Mouse (Mus musculus): ENCODE measurements around the gene Acvr1b.
A peak's percentile ranks its signal among the peaks of the same experiment; 100 is the strongest.

The Acvr1b gene

DNA sequence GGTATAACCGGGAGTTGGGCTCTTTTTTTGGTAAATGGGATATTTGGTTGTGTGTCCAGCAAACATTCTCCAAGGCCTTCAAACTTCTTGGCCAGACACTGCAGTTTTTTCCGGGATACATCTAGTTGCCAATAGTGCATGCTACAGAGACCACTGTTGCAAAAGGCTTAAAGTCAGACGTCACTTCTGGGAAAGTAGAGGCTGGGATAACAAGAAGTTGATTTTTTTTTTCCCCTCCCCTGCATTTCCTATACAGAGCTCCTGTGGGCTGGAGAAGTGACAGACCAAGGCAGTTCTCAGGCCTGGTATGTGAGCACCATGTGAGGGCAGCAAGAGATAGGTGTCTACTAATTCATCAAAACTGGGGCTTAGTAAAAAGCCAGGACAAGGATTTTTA, 2.4 kb downstream of the Acvr1b start:
- DNase-seq: no peak

DNA sequence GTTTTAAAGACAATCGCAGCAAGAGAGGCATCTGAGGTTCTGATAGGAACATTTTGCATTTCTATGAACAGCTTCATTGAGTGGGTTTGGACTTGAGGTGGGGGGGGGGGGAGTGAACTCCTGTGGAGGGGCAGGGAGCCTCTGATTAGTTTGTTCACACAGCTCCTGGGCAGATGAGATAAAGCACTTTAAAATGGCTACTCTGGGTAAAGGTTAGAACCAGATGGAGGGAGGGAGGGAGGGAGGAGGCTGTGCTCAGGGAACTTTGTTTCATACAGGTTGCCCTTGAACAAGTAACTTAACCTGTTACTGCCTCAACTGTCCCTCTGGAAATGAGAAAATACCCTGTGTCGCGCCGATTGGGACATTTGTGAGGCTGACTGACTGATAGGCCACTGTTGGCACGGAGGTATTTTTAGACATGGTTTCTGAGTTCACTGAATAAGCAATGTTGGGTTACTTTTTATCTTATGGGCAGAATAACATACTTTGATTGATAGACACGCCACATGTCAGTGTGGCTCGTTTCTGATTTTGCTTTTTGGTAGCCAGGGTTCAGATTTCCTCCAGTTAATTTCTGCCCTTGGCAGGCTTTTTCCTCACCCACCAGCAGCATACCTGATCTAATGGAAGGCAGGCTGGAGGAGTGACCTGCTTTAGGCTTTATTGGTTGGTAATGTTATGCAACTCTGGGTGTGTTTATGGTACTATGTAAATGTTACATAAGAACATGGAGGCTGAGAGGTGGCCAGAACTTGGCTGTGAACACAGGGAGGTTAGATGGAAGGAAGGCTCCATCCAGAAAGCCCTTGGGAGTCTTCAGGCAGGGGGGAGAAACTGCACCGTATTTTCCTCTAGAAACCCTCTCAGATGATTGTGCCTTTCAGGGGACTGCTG, 3.2 kb downstream of the Acvr1b start:
- DNase-seq: no peak

DNA sequence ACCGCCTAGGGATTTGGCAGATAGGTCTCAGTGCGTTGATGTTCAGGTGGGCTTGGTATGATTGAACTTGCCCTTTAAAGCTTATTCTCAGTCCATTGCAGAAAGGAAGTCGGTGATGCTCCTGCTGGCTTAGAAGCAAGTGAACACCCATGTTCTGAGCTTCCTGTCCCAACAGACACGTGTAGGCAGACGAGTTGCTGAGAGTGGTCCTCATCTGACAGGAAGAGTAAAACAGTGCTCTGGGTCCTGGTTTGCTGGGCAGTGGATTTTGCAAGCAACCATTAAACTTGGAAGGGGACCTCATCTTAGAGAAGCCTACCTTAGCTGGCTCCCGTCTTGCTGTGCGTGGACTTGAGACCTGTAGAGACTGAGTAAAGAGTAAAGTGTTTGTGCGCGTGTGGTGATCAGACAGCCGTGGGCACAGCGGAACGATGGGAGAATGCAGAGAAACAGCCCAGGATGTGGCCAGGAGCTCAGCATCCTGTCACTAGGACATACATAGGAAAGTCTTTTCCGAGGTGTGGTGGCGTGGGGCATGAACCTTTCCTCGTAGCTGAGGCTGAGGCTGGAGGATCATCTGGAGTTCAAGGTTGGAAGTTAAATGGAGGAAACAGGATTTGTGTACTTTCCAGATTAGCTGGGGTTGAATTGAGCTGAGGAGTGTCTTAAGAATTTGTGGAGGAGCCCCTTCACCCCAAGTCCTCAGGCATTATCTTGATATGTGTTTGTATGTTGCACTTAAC, 6.7 kb downstream of the Acvr1b start:
- DNase-seq: no peak

DNA sequence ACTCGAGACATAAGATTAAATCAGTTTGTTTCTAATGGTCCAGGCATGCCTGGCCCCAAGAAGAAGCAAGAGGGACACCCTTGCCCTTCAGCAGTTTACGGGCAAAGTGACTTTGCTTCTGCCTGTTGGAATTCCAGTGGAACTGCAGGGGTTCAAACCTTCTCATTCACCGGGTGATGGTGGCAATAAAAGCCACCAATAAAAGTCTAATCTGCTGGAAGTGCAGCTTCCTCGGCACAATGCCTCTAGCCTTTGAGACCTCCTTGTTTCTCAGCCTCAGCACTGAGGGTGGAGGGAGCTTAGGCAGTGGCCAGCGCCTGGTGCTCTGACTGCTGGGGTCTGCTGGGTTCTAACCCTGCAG, 7.2 kb downstream of the Acvr1b start:
- no peak for DNase-seq

DNA sequence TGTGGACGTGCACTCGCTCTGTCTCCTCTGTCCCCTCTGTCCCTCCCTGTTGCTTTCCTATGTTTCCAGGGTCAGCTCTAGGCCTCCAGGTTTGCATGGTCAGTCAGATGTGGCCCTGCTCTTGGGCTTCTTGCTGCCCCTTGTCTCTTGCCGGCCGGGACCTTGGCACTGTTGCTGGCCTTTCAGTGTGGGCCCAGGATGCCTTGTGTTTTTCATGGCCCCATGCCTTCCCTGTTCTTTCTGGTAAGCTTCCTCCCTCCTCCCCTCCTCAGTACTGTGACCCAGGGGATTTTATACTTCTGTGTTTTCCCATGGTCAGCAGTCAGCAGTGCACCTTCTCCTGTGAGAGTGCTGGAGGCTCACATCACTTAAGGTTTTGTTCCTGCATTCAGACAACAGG, 7.6 kb downstream of the Acvr1b start:
- no peak for DNase-seq

DNA sequence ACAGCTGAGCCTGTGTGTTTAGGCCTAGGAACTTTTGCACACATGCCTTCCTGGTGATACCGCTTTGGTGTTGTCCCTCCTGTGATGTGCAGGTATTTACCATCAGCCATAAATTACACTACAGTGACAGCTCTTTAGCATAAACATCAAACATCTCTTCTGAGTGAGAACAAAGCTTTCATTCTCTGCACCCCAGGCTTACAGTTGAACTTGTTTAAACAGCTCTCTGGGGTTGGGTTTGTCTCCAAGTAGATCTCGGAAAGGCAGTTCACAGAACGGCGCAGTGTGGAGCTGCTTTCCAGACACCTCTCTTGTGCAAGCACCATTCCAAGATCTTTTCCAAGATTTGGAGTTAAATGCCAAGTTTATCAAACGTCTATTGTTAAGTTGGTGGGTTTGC, 8.8 kb downstream of the Acvr1b start:
- no peak for DNase-seq

DNA sequence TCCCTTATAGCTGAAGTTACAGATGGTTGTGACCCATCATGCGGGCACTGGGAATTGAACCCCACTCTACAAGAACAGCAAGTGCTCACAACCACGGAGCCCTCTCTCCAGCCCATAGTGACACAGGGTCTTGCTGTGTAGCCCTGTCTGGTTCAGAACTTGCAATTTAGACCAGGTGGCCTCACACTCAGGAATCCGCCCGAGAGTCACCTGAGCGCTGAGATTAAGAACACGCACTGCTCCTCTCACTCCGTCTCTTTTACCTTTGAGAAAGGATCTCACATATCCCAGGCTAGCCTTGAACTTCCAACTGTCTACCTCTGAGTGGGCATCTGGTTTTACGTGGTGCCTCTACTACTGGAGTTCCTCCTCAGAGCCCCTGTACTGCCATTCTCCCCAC, 10.4 kb downstream of the Acvr1b start:
- no peak for DNase-seq

DNA sequence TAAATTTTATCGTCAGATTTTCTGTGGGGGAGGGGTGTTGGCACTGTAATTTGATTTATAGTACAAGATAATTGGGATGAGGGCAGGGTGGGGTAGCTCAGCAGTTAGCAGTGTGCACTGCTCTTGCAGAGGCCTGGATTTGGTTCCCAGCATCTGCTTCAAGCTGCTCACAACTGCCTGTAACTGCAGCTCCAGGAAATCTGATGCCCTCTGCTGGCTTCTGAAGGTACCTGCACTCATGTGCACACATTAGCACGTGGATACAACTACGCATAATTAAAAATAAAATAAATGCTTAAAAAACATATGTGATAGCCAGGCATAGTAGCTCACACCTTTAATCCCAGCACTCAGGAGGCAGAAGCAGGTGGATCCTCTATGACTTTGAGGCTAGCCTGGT, 11.7 kb downstream of the Acvr1b start:
- no peak for DNase-seq

DNA sequence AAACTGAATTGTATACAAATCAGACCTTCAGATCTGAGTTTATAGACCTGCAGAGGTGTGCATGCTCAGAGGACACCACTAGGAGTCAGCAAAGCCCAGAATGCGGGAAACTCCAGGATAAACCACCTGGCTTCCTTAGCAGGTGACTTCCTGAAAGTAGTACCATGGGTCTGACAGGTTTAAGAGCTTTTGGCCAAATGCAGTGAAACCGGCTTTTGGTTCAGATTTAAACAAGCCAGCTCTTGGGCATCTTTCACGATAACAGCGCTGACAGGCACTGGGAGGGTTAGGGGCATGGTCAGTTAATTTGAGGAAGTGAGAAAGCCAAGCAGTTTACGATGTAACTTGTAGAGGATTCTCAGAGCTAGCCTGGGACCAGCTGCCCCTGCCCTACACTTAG, 14.0 kb downstream of the Acvr1b start:
- DNase-seq: no peak

DNA sequence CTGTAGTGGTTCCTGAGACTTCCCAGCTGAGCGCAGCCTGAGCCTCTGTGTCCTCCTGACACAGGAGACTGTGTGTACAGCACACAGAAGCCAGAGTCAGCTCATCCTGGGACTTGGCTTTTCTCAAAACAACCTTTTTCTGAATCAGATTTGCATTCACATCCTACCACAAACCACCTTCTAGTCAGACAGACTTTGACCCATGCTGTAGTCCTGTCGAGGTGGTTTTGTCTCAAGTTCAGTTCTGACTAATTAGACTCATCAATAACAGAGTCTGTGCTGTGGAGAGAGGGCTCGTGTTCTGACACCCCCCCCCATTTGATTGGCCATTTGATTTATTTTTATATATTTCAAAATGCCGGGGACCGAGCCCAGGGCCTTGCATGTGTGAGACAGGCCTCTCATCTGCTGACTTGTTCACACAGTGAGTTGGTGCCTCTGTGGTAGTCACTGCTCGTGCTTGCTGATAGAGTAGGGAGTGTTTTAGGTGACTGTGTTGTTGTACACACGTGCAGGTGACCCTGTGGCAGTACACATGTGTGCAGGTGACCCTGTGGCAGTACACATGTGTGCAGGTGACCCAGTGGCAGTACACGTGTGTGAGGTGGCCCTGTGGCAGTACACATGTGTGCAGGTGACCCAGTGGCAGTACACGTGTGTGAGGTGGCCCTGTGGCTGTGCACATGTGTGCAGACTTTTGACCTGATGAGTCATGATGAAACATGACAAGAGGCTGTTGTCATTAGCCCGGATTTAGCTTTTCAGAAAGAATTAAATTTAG, 16.3 kb downstream of the Acvr1b start:
- no peak for DNase-seq

DNA sequence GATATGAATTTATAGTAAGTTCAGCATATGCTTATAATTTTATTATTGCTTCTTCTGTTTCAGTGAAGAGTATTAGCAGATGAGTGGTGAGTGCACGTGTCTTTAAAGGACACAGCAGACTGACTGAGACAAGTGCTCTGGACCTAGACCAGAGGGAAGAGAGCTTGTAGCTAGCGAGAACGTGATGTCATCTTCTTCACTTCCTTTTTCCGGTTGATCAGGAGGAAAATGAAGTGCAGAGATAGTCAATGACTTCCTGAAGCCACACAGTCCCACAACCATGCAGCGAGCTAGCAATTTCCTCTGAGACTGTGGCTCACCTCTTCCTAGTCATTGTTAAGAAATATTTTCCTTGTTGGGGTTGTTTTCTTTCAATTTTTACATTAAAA, 16.9 kb downstream of the Acvr1b start:
- no peak for DNase-seq

DNA sequence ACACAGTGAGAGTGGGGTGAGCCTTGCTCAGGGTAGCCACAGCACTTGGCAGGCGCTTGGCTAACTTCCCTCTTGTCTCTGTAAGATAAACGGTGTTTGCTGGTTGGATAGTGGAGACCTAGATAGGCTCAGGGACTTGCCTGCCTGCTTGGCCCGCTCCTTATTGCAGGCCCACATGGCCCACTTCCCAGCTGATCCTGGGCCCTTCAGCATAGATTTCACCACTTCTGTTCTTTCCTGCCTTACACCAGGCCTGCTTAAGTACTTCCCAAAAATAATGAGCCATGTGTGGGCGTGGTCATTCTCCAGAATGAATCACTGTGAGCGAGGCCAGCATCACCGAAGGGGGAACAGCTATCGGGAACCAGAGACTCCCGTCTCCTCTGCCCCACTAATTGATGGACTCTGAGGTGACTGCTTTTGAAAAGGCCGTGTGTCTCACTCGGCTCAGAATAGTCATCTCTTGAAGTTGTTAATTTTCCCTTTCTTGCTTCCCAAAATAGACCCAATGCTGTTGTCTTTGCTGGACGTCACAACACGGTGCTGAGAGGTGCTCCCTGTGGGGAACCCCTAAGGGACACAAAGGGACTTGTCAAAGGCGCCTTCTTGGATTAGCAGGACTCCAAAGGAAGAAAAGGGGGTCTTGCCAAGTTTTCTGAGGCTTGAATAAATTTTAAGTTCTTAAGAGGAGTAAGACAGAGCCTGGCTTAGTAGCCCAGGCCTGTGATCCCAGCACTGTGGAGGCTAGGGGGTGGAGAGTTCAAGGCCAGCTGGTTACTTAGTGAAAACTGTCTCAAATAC, 17.8 kb downstream of the Acvr1b start:
- DNase-seq: no peak

DNA sequence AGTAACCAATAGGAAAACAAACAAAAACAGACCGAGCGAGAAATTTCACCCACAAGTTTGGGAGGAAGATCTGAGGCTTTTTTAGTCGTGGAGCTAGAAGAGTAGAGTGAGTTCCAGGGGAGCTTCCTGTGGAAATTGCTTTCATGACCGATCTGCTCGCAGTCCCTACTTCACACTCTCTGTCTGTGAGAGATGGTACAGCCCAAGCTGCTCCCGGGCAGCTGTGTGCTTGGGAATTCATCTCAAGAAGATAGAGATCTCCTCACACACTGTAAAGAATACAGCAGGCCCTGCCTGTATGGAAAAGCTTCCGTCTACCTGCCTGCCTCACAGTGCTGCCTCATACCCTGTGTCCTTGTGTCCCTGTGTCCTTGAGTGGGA, 18.4 kb downstream of the Acvr1b start:
- DNase-seq: no peak

DNA sequence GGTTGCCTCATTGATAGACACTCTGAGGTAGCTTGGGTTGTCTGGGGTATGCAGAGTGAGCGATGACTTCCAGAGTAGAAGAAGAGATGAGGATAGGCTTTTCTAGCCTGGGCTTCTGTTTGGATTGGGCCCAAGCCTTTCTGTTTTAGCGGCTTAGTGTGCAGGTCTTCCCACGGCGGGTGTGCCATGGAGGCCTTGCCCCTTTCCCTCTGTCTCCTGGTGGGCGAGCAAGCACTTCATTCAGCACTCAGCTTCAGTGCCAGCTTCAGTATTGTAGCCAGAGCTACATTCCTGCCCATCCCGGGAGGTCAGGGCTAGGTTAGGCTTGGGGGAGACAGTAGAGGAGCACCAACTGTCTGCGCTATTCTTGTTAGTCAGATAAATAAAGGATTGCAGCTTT, 18.8 kb downstream of the Acvr1b start:
- no peak for DNase-seq

DNA sequence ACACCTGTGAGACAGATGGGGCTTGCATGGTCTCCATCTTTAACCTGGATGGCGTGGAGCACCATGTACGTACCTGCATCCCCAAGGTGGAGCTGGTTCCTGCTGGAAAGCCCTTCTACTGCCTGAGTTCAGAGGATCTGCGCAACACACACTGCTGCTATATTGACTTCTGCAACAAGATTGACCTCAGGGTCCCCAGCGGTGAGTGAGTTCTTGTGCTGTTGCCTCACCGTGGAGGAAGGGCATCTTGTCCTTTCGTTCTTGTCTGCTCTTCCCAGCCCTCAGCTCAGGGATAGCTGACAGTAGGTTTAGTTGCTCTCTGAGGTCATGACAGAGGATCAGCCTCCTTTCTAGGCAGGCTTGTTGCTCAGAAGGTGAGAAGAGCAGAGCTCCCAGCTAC, 20.1 kb downstream of the Acvr1b start:
- DNase-seq: no peak

DNA sequence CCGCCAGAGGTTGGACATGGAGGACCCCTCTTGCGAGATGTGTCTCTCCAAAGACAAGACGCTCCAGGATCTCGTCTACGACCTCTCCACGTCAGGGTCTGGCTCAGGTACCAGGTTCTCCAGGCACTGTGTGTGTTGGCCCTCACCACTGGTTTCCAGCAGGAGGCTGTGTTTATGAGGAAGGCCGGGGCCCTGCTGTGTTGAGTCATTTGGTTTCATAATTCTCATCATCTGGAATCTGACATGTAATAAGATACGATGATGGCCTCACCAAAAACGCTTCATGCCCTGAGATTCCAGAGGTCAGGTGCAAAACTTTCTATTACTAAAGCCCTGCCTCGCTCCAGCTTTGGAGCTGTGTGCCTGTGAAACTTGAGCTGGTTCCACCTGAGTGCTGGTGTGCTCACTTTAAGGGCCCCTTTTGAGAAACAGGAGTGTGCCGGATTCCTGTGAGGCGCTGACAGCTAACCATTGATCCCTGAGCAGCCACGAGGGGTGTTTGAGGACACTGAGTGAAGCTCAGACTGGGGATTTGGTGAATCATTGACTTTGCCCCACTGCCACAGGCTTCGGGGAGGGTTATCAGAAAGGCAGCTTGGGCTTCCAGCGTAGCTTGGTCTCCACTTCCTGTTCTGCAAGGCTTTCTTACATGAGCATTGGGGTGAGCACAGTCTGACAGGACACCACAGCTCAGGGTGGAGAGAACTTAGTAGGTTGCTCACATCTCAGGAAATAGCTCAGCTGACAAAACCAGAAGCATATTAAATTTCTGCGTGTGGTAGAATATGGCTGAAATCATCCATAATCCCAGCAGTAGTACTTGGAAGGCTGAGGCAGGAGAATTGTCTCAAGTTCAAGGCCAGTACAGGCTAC, 21.3 kb downstream of the Acvr1b start:
- no peak for DNase-seq

DNA sequence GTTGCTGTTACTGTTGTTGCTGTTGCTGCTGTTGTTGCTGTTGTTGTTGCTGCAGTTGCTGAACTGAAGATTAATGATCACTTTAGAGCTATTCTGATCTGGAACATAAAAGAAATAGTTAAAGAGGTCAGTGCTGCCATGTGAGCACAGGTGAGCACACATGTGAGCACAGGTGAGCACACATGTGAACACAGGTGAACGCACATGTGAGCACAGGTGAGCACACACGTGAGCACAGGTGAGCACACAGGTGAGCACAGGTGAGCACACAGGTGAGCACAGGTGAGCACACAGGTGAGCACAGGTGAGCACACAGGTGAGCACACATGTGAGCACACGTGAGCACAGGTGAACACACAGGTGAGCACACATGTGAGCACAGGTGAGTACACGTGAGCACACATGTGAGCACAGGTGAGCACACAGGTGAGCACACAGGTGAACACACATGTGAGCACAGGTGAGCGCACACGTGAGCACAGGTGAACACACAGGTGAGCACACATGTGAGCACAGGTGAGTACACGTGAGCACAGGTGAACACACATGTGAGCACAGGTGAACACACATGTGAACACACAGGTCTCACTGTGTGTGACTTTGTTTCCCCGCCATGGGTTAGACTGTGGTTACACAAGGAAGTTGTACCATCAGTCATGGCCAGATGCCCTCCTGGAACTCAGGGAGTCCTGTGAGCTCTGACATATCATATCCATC, 22.4 kb downstream of the Acvr1b start:
- no peak for DNase-seq

DNA sequence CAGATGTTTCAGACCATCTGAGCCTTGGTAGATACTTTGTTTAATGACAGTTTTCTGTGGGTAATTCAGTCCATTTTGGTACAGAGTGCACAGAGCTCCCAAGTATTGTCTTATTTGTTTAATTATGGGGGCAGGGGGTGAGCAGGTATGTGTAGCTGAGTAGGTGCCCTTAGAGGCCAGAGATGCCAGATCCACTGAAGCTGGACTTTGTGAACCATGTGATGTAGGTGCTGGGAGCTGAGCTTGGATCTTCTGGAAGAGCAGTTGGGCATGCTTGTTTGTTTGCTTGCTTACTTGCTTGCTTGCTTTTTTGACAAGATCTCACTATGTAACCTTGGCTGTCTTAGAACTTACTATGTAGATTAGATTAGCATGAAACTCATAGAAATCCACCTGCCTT, 23.1 kb downstream of the Acvr1b start:
- no peak for DNase-seq

DNA sequence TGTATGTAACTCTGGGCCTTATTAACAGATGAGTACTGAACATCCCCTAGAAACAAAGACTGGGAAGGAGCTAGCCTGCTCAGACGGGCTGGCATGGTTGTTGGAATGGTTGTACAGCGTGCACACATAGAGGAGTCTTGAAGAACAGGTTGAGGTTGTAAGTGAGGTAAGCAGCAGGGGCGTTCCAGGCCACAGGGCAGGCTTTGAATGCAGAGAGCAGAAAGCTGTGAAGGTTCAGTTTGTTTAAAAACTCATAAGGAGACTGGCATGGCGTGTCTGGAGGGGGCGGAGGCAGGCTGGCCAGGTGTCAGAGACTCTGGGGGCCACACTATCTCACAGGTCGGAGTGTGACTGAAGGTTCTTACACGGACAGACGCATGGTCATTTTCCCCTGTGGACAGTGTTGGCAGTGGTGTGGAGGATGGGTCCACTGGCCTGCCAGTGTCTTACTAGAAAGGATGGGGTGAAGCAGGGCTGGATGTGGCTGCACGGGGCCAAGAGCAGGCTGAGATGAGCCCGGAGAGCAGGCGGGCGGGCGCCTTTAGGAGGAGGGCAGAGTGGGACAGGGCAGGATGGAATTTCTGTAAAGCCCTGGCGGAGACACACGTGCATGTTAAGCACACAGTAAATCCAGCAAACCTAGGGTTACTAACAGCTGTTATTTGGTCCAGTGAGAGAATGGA, 23.8 kb downstream of the Acvr1b start:
- no peak for DNase-seq

DNA sequence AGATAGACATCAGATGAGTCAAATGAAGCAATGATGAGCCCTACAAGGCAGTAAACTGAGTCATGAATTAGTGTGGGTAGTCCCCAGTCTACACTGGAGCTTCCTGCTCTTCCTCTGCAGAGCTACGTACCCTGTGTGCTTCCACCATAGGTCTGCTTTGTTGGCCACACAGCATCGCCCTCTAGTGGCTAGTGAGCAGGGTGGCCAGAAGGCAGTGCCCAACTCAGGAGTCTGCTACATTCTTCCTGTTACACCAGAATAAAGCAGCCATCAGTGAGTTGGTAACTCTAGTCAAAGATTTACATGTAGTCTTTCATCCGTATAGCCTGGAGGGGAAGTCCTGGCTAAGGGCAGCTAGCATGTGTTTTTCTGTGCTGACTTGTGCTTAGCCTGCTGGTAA, 24.4 kb downstream of the Acvr1b start:
- peak; percentile 55 to 64 for DNase-seq

DNA sequence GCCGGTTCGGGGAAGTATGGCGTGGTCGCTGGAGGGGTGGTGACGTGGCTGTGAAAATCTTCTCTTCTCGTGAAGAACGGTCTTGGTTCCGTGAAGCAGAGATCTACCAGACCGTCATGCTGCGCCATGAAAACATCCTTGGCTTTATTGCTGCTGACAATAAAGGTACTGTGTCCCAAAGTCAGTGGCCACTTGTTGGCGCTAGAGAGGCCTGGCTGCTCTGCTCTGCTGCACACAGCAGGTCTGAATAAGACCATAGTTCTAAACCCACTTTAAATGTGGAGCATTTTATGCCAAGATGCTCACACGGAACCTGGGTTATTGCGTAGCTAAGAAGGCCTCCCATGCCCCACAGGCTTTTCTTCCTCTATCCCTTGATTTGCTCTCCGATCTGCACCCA, 25.0 kb downstream of the Acvr1b start:
- no peak for DNase-seq

Measured in thymus, adult 18-20 months (tissue).